Mouse (Mus musculus) liver, postnatal 0 days (tissue): Measurements from ENCODE around the gene Pard6a.

Experiments
- CTCF ChIP-seq: sonication (generic); IDR thresholded peaks from 2 replicates; pipeline ENCODE4 v1.5.1; 2016; ENCODE audit warnings: antibody characterized with exemption, low read depth
- EP300 ChIP-seq: IDR thresholded peaks from 2 replicates; pipeline ENCODE4 v1.6.1; 2016; ENCODE audit warnings: antibody characterized with exemption, low read depth, mild to moderate bottlenecking

- TF ChIP-seq CTCF (no peak), EP300 (no peak)
Measured at GRCm38 (mm10) chr8:105743301-105743700, 42.4 kb downstream of the Pard6a start.
